Mouse (Mus musculus) myocyte (in vitro differentiated cells): ENCODE results near the gene Gm28539.

Source experiments
- MYOG ChIP-seq, 3 experiments: IDR thresholded peaks; one replicate each; pipeline ENCODE4 v1.6.1; 2011; ENCODE audit warnings: control low read depth in 2 of 3, low read depth in 2 of 3, mild to moderate bottlenecking in 2 of 3; ENCODE audit not compliant: insufficient read length in 2 of 3, control insufficient read depth in 1 of 3, insufficient read depth in 1 of 3
- POLR2A ChIP-seq: IDR thresholded peaks from one replicate; pipeline ENCODE4 v1.6.1; 2011; ENCODE audit warnings: low read depth, mild to moderate bottlenecking, control low read depth, moderate library complexity; ENCODE audit not compliant: insufficient read length
- REST ChIP-seq: IDR thresholded peaks from one replicate; pipeline ENCODE4 v1.6.1; 2011; ENCODE audit warnings: mild to moderate bottlenecking, control low read depth, moderate library complexity; ENCODE audit not compliant: insufficient read depth, insufficient read length

GRCm38 (mm10) chr16:18811468-18812384 lies 24.7 kb upstream of the Gm28539 start, which contains the start of the genes Ufd1 and Cdc45:
- peak; percentile 65 for TF ChIP-seq POLR2A
- TF ChIP-seq MYOG (IDR thresholded peaks at IDR 0.05; ENCODE audit: control insufficient read depth in 1 of 3, insufficient read depth in 1 of 3, insufficient read length in 2 of 3, low read depth in 2 of 3), result no peak
- no peak for TF ChIP-seq REST
